Mouse (Mus musculus) CH12.LX (cell line): ENCODE measurements around the gene Ptgr1. TPM values are rescaled to one million over a fixed set of nuclear protein-coding genes. Genes with fewer than 3 reads are reported as not detected.

Experiments used
- DNase-seq: peaks from one replicate; pipeline ENCODE4 v3.0.0-alpha.2; 2013; ENCODE audit errors: extremely low read depth
- H3K27ac ChIP-seq: 2 replicates; pipeline ENCODE4 v1.5.1; 2012; ENCODE audit warnings: low read depth, mild to moderate bottlenecking, control low read depth, moderate library complexity; ENCODE audit not compliant: insufficient read depth
- H3K27me3 ChIP-seq: replicated peaks from 2 replicates; pipeline ENCODE3; 2012; ENCODE audit warnings: inconsistent platforms
- H3K36me3 ChIP-seq, 2 experiments: replicated peaks in 1 of 2; 2 replicates each; pipeline versions ENCODE3 to v1.6.1; 2012; ENCODE audit warnings: inconsistent platforms in 1 of 2, low read length in 1 of 2, mild to moderate bottlenecking in 1 of 2, mixed read lengths in 1 of 2, moderate library complexity in 1 of 2; ENCODE audit not compliant: control insufficient read depth in 1 of 2, insufficient read depth in 1 of 2
- H3K4me1 ChIP-seq, 2 experiments: 2 replicates each; pipeline ENCODE4 v1.6.1; 2012; ENCODE audit warnings: inconsistent platforms in 1 of 2, moderate library complexity in 1 of 2; ENCODE audit not compliant: insufficient read depth in 2 of 2, control insufficient read depth in 1 of 2
- H3K4me2 ChIP-seq: 2 replicates; pipeline ENCODE4 v1.6.1; 2012; ENCODE audit warnings: low read depth, mild to moderate bottlenecking, control low read depth; ENCODE audit not compliant: poor library complexity, insufficient read depth, severe bottlenecking
- H3K4me3 ChIP-seq, 3 experiments: fragments of 150-350 bp in 1 of 3; sonication (generic) in 1 of 3; replicated peaks in 1 of 3; 2 replicates each; pipeline versions ENCODE3 to v1.5.1; 2011 to 2012; ENCODE audit warnings: low read depth in 2 of 3, low read length in 2 of 3, mild to moderate bottlenecking in 2 of 3, moderate library complexity in 2 of 3, control low read depth in 1 of 3, improper control_type of control experiment in 1 of 3, inconsistent platforms in 1 of 3, mixed read lengths in 1 of 3; ENCODE audit not compliant: poor library complexity in 1 of 3
- H3K79me2 ChIP-seq: replicated peaks from 2 replicates; pipeline ENCODE4 v1.6.1; 2012; ENCODE audit warnings: mild to moderate bottlenecking, moderate library complexity; ENCODE audit not compliant: control insufficient read depth, poor library complexity, insufficient read depth, severe bottlenecking; ENCODE audit errors: extremely low read depth
- H3K9ac ChIP-seq: 2 replicates; pipeline ENCODE4 v1.6.1; 2012; ENCODE audit warnings: low read depth, mild to moderate bottlenecking, control low read depth, moderate library complexity; ENCODE audit not compliant: insufficient read depth
- H3K9me3 ChIP-seq: replicated peaks from 2 replicates; pipeline ENCODE3; 2012; ENCODE audit warnings: low read length, inconsistent platforms, mixed read lengths
- EP300 ChIP-seq: IDR thresholded peaks from 2 replicates; pipeline ENCODE4 v1.6.1; 2011; ENCODE audit warnings: low read length, improper control_type of control experiment
- HCFC1 ChIP-seq: IDR thresholded peaks from 2 replicates; pipeline ENCODE4 v1.6.1; 2012; ENCODE audit warnings: low read depth, mild to moderate bottlenecking, inconsistent platforms, low read length, improper control_type of control experiment
- KAT2A ChIP-seq: IDR thresholded peaks from 2 replicates; pipeline ENCODE4 v1.6.1; 2012; ENCODE audit warnings: low read length, improper control_type of control experiment, inconsistent platforms; ENCODE audit not compliant: insufficient replicate concordance
- MAZ ChIP-seq: IDR thresholded peaks from 2 replicates; pipeline ENCODE4 v1.6.1; 2012; ENCODE audit warnings: low read depth, mild to moderate bottlenecking, inconsistent platforms, low read length, improper control_type of control experiment, moderate library complexity
- MXI1 ChIP-seq: IDR thresholded peaks from 2 replicates; pipeline ENCODE4 v1.6.1; 2011; ENCODE audit warnings: mild to moderate bottlenecking, low read depth, low read length, improper control_type of control experiment
- MYC ChIP-seq: IDR thresholded peaks from 2 replicates; pipeline ENCODE4 v1.6.1; 2011; ENCODE audit warnings: low read depth, mild to moderate bottlenecking, improper control_type of control experiment, low read length
- NELFE ChIP-seq: IDR thresholded peaks from 2 replicates; pipeline ENCODE4 v1.6.1; 2011; ENCODE audit warnings: low read depth, low read length, improper control_type of control experiment
- NRF1 ChIP-seq: IDR thresholded peaks from 2 replicates; pipeline ENCODE4 v1.6.1; 2014; ENCODE audit warnings: low read depth, mild to moderate bottlenecking, inconsistent platforms, low read length, improper control_type of control experiment, moderate library complexity
- POLR2A ChIP-seq: IDR thresholded peaks from 2 replicates; pipeline ENCODE4 v1.6.1; 2011; ENCODE audit warnings: low read depth, mild to moderate bottlenecking, improper control_type of control experiment, low read length
- SIN3A ChIP-seq: IDR thresholded peaks from 2 replicates; pipeline ENCODE4 v1.6.1; 2012; ENCODE audit warnings: low read length, improper control_type of control experiment, inconsistent platforms
- TBP ChIP-seq: conservative IDR thresholded peaks from 2 replicates; pipeline ENCODE4 v1.6.1; 2011; ENCODE audit warnings: low read depth, low read length, improper control_type of control experiment
- TCF12 ChIP-seq: IDR thresholded peaks from 2 replicates; pipeline ENCODE4 v1.6.1; 2014; ENCODE audit warnings: low read depth, mild to moderate bottlenecking, inconsistent platforms, low read length, improper control_type of control experiment
- UBTF ChIP-seq: IDR thresholded peaks from 2 replicates; pipeline ENCODE4 v1.6.1; 2012; ENCODE audit warnings: low read depth, mild to moderate bottlenecking, inconsistent platforms, low read length, improper control_type of control experiment, moderate library complexity
- dilution Hi-C: fragments of 300-500 bp; cut with MboI; formaldehyde crosslinking; loops from 2 replicates; pipeline ENCODE4 v1.14.3; 2020; ENCODE audit warnings: low sequenced_read_pairs; ENCODE audit not compliant: extremely low pct_unique_long_range_greater_than_20kb, extremely low pct_ligation_motif_present
- in situ Hi-C: fragments of 300-500 bp; cut with MboI; formaldehyde crosslinking; loops from 3 replicates; pipeline ENCODE4 v1.14.3; 2019; ENCODE audit warnings: low sequenced_read_pairs, low pct_ligation_motif_present, low pct_unique_long_range_greater_than_20kb, mixed read lengths
- polyA plus RNA-seq: library from polyadenylated mRNA; unstranded; fragments of >175 nt; gene quantifications from 2 replicates; pipeline ENCODE4 v1.2.1, GENCODE M21; 2012; ENCODE audit warnings: low read depth; ENCODE audit not compliant: insufficient read length
- total RNA-seq, 2 experiments: library from RNA; depleted of rRNA; stranded (reverse); fragments of 300-350 nt in 1 of 2; fragments of >200 nt in 1 of 2; gene quantifications; 2 replicates each; pipeline ENCODE4 v1.2.3; 2012 to 2014

Gene Ptgr1
- total RNA-seq (2012; rRNA removed) (6.2 and 7.2 TPM in 2 replicates), total RNA-seq (2014; rRNA removed) (2.4 and 2.9 TPM in 2 replicates), polyA plus RNA-seq (4.0 and 4.2 TPM in 2 replicates)

- Histone ChIP-seq H3K79me2 (no peaks in the 10 kb centered on the region), H3K4me2 (peak within 1 kb of the TSS; percentile 77), H3K9me3 (no peaks in the 10 kb centered on the region), H3K27ac (no peak within 1 kb of the TSS), H3K36me3 (no peaks in the 10 kb centered on the region), H3K9ac (peak within 1 kb of the TSS; percentile 51), H3K4me1 (peaks cover 10 to 44% of the 10 kb centered on the region in 2 experiments), H3K27me3 (no peaks in the 10 kb centered on the region), H3K4me3 (peak within 1 kb of the TSS; percentile 49 to 64 (median 55))
- in situ Hi-C loops (no loop called here), dilution Hi-C loops (no loop called here)
- peak; percentile 59 for DNase-seq
- TF ChIP-seq MYC (no peak), EP300 (no peak), NELFE (peak; percentile 69; the same call in 1 of the 2 replicates), KAT2A (no peak), POLR2A (peak; percentile 51), TBP (no peak), MAZ (no peak), NRF1 (peak; percentile 98), HCFC1 (peak; percentile 10; the same call in 1 of the 2 replicates), MXI1 (0 out of 2 replicates have a peak, but pooled peaks have one; percentile 47), TCF12 (no peak; the same call in 1 of the 2 replicates), SIN3A (peak; percentile 38)
Measured at GRCm38 (mm10) chr4:58986540-58987190, at the start of gene Ptgr1. Gene Ptgr1, minus strand, starts transcription at chr4:58987119.

GRCm38 (mm10) chr4:59035786-59036350 is 48.9 kb upstream of the Ptgr1 start:
- DNase-seq: peak; percentile 34
- no peak overlapping the region for H3K27ac ChIP-seq

More at GRCm38 (mm10) chr4:59035786-59036350, 48.9 kb upstream of the Ptgr1 start:
- peaks cover 5 to 31% of the 10 kb centered on the region in 2 experiments for H3K36me3 ChIP-seq
- H3K27me3 ChIP-seq: no peaks in the 10 kb centered on the region
- peaks cover 4% of the 10 kb centered on the region for H3K9me3 ChIP-seq
- H3K9ac ChIP-seq: peak overlapping the region; percentile 93
- H3K79me2 ChIP-seq: no peaks in the 10 kb centered on the region
- dilution Hi-C loops: no loop called here
- peak overlapping the region; percentile 79 to 93 (median 85) for H3K4me3 ChIP-seq
- H3K4me2 ChIP-seq: peak overlapping the region; percentile 86
- in situ Hi-C loops: no loop called here
- TF ChIP-seq UBTF: no peak
- 0 out of 2 replicates have a peak, but pooled peaks have one; percentile 32 for TF ChIP-seq TBP
- TF ChIP-seq, all 38 proteins: peak for 1
- H3K4me1 ChIP-seq: peaks cover 0 to 36% of the 10 kb centered on the region in 2 experiments; a peak in 2 of 4 replicates
